Mouse (Mus musculus) small intestine, adult 2 months (tissue): ENCODE results near the gene C5ar2.

Source experiments
- CTCF ChIP-seq: fragments of 200-500 bp; IDR thresholded peaks from 2 replicates; pipeline ENCODE4 v1.5.1; 2012; ENCODE audit warnings: low read depth, mild to moderate bottlenecking, control low read depth, inconsistent platforms, low read length, moderate library complexity, mixed read lengths; ENCODE audit not compliant: insufficient replicate concordance, insufficient read length; ENCODE audit errors: extremely low read depth
- POLR2A ChIP-seq: fragments of 200-500 bp; IDR thresholded peaks from 2 replicates; pipeline ENCODE4 v1.6.1; 2012; ENCODE audit warnings: low read depth, mild to moderate bottlenecking, control low read depth, inconsistent platforms, low read length, moderate library complexity

- TF ChIP-seq CTCF (peak; percentile 19; the same call in 1 of the 2 replicates), POLR2A (peak; percentile 85)
Measured at GRCm38 (mm10) chr7:16221582-16222272, 22.2 kb downstream of the C5ar2 start, which contains the start of gene Dhx34.
